Mouse (Mus musculus) CH12.LX (cell line): Measurements from ENCODE around the gene Zdhhc13.

Source experiments
- CTCF ChIP-seq, 2 experiments: IDR thresholded peaks in 1 of 2; conservative IDR thresholded peaks in 1 of 2; 2 replicates each; pipeline ENCODE4 v1.5.1; 2011 to 2012; ENCODE audit warnings: low read depth in 2 of 2, low read length in 2 of 2, improper control_type of control experiment in 1 of 2, inconsistent platforms in 1 of 2, mild to moderate bottlenecking in 1 of 2, moderate library complexity in 1 of 2
- E2F4 ChIP-seq: IDR thresholded peaks from 2 replicates; pipeline ENCODE4 v1.6.1; 2011; ENCODE audit warnings: low read depth, low read length, improper control_type of control experiment; ENCODE audit not compliant: insufficient replicate concordance
- EP300 ChIP-seq: IDR thresholded peaks from 2 replicates; pipeline ENCODE4 v1.6.1; 2011; ENCODE audit warnings: low read length, improper control_type of control experiment
- HCFC1 ChIP-seq: IDR thresholded peaks from 2 replicates; pipeline ENCODE4 v1.6.1; 2012; ENCODE audit warnings: low read depth, mild to moderate bottlenecking, inconsistent platforms, low read length, improper control_type of control experiment
- MAX ChIP-seq: IDR thresholded peaks from 2 replicates; pipeline ENCODE4 v1.6.1; 2011; ENCODE audit warnings: low read length, improper control_type of control experiment
- MAZ ChIP-seq: IDR thresholded peaks from 2 replicates; pipeline ENCODE4 v1.6.1; 2012; ENCODE audit warnings: low read depth, mild to moderate bottlenecking, inconsistent platforms, low read length, improper control_type of control experiment, moderate library complexity
- NELFE ChIP-seq: IDR thresholded peaks from 2 replicates; pipeline ENCODE4 v1.6.1; 2011; ENCODE audit warnings: low read depth, low read length, improper control_type of control experiment
- POLR2A ChIP-seq: IDR thresholded peaks from 2 replicates; pipeline ENCODE4 v1.6.1; 2011; ENCODE audit warnings: low read depth, mild to moderate bottlenecking, improper control_type of control experiment, low read length
- POLR2AphosphoS2 ChIP-seq: IDR thresholded peaks from 2 replicates; pipeline ENCODE4 v1.6.1; 2011; ENCODE audit warnings: low read depth, low read length, improper control_type of control experiment
- SMC3 ChIP-seq: IDR thresholded peaks from 2 replicates; pipeline ENCODE4 v1.6.1; 2011; ENCODE audit warnings: low read depth, low read length, improper control_type of control experiment
- USF1 ChIP-seq: IDR thresholded peaks from 2 replicates; pipeline ENCODE4 v1.6.1; 2014; ENCODE audit warnings: low read depth, mild to moderate bottlenecking, inconsistent platforms, low read length, improper control_type of control experiment
- ZMIZ1 ChIP-seq: IDR thresholded peaks from 2 replicates; pipeline ENCODE4 v1.6.1; 2012; ENCODE audit warnings: low read depth, mild to moderate bottlenecking, inconsistent platforms, low read length, improper control_type of control experiment
- ZNF384 ChIP-seq: IDR thresholded peaks from 2 replicates; pipeline ENCODE4 v1.6.1; 2012; ENCODE audit warnings: low read depth, low read length, improper control_type of control experiment, inconsistent platforms

- TF ChIP-seq EP300 (no peak), HCFC1 (no peak), POLR2A (no peak), E2F4 (no peak), NELFE (no peak), ZMIZ1 (no peak), POLR2AphosphoS2 (no peak), MAZ (no peak), SMC3 (no peak), MAX (no peak), CTCF (conservative IDR thresholded peaks at IDR 0.05 in 1 of 2, IDR thresholded peaks at IDR 0.05 in 1 of 2; ENCODE audit: low read depth in 2 of 2, low read length in 2 of 2) (no peak), USF1 (no peak), ZNF384 (no peak)
These were observed 1.3 kb downstream of the Zdhhc13 start for GRCm38 (mm10) chr7:48790117-48790516.
